Mouse (Mus musculus) ovary, adult 18-20 months (tissue): ENCODE data around the gene Zfp423.

Source experiments
- DNase-seq: peaks from one replicate; pipeline ENCODE4 v3.0.0; 2022; ENCODE audit warnings: low spot score, mixed read lengths

Zfp423 gene

GRCm38 (mm10) chr8:87693741-87694140 is 265.7 kb downstream of the Zfp423 start:
- DNase-seq: no peak

GRCm38 (mm10) chr8:87690100-87691095 is 269.0 kb downstream of the Zfp423 start:
- DNase-seq: no peak

- no peak for DNase-seq
Observed at GRCm38 (mm10) chr8:87689192-87689591, 270.2 kb downstream of the Zfp423 start.

GRCm38 (mm10) chr8:87688348-87688747 is 271.0 kb downstream of the Zfp423 start:
- DNase-seq: no peak

- no peak for DNase-seq
Observed at GRCm38 (mm10) chr8:87686986-87687698, 272.3 kb downstream of the Zfp423 start.

GRCm38 (mm10) chr8:87686026-87686425 is 273.4 kb downstream of the Zfp423 start:
- no peak for DNase-seq

GRCm38 (mm10) chr8:87685392-87685791 is 274.0 kb downstream of the Zfp423 start:
- no peak for DNase-seq

- no peak for DNase-seq
Observed at GRCm38 (mm10) chr8:87682066-87682465, 277.3 kb downstream of the Zfp423 start.

GRCm38 (mm10) chr8:87680034-87680433 is 279.4 kb downstream of the Zfp423 start:
- no peak for DNase-seq

GRCm38 (mm10) chr8:87679431-87680003 is 279.9 kb downstream of the Zfp423 start:
- DNase-seq: no peak

- no peak for DNase-seq
Observed at GRCm38 (mm10) chr8:87675411-87675810, 284.0 kb downstream of the Zfp423 start.

GRCm38 (mm10) chr8:87674157-87674556 is 285.2 kb downstream of the Zfp423 start:
- no peak for DNase-seq

- DNase-seq: no peak
Observed at GRCm38 (mm10) chr8:87672214-87672613, 287.2 kb downstream of the Zfp423 start.

- no peak for DNase-seq
Observed at GRCm38 (mm10) chr8:87671209-87671970, 288.0 kb downstream of the Zfp423 start.

- no peak for DNase-seq
Observed at GRCm38 (mm10) chr8:87670232-87670631, 289.2 kb downstream of the Zfp423 start.

GRCm38 (mm10) chr8:87668736-87669135 is 290.7 kb downstream of the Zfp423 start:
- no peak for DNase-seq

- DNase-seq: no peak
Observed at GRCm38 (mm10) chr8:87667914-87668643, 291.3 kb downstream of the Zfp423 start.

GRCm38 (mm10) chr8:87667297-87667696 is 292.1 kb downstream of the Zfp423 start:
- no peak for DNase-seq

GRCm38 (mm10) chr8:87665337-87665736 is 294.1 kb downstream of the Zfp423 start:
- DNase-seq: no peak

- no peak for DNase-seq
Observed at GRCm38 (mm10) chr8:87664217-87664509, 295.2 kb downstream of the Zfp423 start.
